Mouse (Mus musculus) G1E (cell line): ENCODE results near the gene Rpl36-ps4. TPM values are rescaled to one million over a fixed set of nuclear protein-coding genes. Genes with fewer than 3 reads are reported as not detected.

Source experiments
- ATAC-seq: 2 replicates; pipeline ENCODE4 v1.8.0; 2016; ENCODE audit warnings: mild to moderate bottlenecking; ENCODE audit not compliant: insufficient number of reproducible peaks, poor library complexity, low FRiP score, severe bottlenecking; ENCODE audit errors: extremely low read depth
- DNase-seq: peaks from one replicate; pipeline ENCODE4 v3.0.0; 2012; ENCODE audit warnings: low spot score
- H3K27me3 ChIP-seq: 2 replicates; pipeline ENCODE4 v1.6.1; 2012; ENCODE audit warnings: mild to moderate bottlenecking, low read length, inconsistent platforms; ENCODE audit not compliant: insufficient read depth
- H3K36me3 ChIP-seq: replicated peaks from 2 replicates; pipeline ENCODE3; 2012; ENCODE audit warnings: mild to moderate bottlenecking, inconsistent platforms
- H3K4me1 ChIP-seq: 2 replicates; pipeline ENCODE4 v1.6.1; 2012; ENCODE audit warnings: low read depth, low read length, inconsistent platforms, mixed read lengths; ENCODE audit not compliant: insufficient read depth
- H3K4me3 ChIP-seq: 2 replicates; pipeline ENCODE4 v1.5.1; 2012; ENCODE audit warnings: low read depth, mild to moderate bottlenecking, inconsistent platforms, low read length, moderate library complexity, mixed read lengths
- H3K9me3 ChIP-seq: replicated peaks from 2 replicates; pipeline ENCODE4 v1.6.1; 2012; ENCODE audit warnings: inconsistent platforms
- CTCF ChIP-seq: IDR thresholded peaks from 2 replicates; pipeline ENCODE4 v1.5.1; 2012; ENCODE audit warnings: low read depth, low read length, inconsistent platforms, mixed read lengths
- GATA1 ChIP-seq: IDR thresholded peaks from 2 replicates; pipeline ENCODE4 v1.6.1; 2012; ENCODE audit warnings: borderline replicate concordance, low read length, inconsistent platforms, mixed read lengths
- GATA2 ChIP-seq: IDR thresholded peaks from 2 replicates; pipeline ENCODE4 v1.6.1; 2012; ENCODE audit warnings: low read depth, low read length, inconsistent platforms, borderline replicate concordance
- POLR2AphosphoS5 ChIP-seq: IDR thresholded peaks from 2 replicates; pipeline ENCODE4 v1.6.1; 2012; ENCODE audit warnings: low read depth, low read length, inconsistent platforms; ENCODE audit not compliant: insufficient replicate concordance
- TAL1 ChIP-seq: conservative IDR thresholded peaks from 2 replicates; pipeline ENCODE4 v1.6.1; 2012; ENCODE audit warnings: low read depth, low read length, inconsistent platforms, mixed read lengths
- polyA plus RNA-seq: library from polyadenylated mRNA; stranded (reverse); fragments of >175 nt; gene quantifications from 2 replicates; pipeline ENCODE4 v1.2.3, GENCODE M21; 2012
- total RNA-seq, 2 experiments: library from RNA; stranded (forward) in 1 of 2; stranded (reverse) in 1 of 2; fragments of 200-1000 nt in 1 of 2; fragments of >200 nt in 1 of 2; fragmentation: Nextera tagmentation in 1 of 2; gene quantifications; 2 replicates each; pipeline ENCODE4 v1.2.3; 2014 to 2017

Rpl36-ps4 gene
- total and polyA plus RNA-seq, 3 experiments: not detected

DNA sequence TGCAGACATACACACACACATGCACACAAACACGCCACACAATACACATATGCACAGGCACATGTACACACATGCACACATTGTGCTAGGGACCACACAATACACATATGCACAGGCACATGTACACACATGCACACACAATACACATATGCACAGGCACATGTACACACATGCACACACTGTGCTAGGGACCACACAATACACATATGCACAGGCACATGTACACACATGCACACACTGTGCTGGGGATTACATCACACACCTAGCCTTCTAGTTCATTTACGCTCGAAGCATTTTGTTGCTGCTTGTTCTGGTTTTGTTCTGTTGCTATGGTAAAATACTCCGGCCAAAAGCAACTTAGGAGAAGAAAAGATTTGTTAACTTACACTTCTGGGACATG is 20.1 kb upstream of the Rpl36-ps4 start:
- Histone ChIP-seq H3K9me3 (peaks cover 4% of the 10 kb centered on the region; the same call in 1 of the 2 replicates), H3K36me3 (no peaks in the 10 kb centered on the region), H3K27me3 (no peaks in the 10 kb centered on the region), H3K4me3 (no peak overlapping the region), H3K4me1 (no peaks in the 10 kb centered on the region)
- ATAC-seq (no peak), DNase-seq (no peak)
- TF ChIP-seq GATA2: no peak
- no peak for TF ChIP-seq POLR2AphosphoS5
- no peak for TF ChIP-seq TAL1
- TF ChIP-seq GATA1: no peak

DNA sequence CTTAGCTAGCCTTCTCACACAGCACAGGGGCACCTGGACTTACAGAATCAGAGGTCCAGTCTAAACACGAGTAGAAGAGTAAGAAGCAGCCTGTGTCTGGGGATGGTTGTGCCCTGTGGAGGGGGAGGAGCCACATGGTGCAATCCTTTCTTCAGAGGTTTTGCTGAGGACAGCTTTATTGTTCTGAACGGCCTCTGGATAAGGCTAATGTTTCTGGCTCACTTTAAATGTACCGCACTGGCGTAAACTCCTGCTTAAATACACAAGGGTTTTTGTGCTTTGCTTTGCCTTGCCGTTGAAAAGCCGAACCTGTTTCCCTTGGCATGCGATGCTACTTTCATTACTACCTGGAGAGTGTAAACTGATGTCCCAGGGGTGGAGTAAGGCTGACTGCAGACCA is 19.6 kb upstream of the Rpl36-ps4 start:
- ATAC-seq (no peak), DNase-seq (no peak)
- Histone ChIP-seq H3K4me3 (no peak overlapping the region), H3K36me3 (no peaks in the 10 kb centered on the region), H3K4me1 (no peaks in the 10 kb centered on the region), H3K9me3 (peaks cover 2% of the 10 kb centered on the region; the same call in 1 of the 2 replicates), H3K27me3 (no peaks in the 10 kb centered on the region)
- TF ChIP-seq CTCF (no peak), GATA1 (no peak), POLR2AphosphoS5 (no peak), TAL1 (no peak), GATA2 (no peak)

DNA sequence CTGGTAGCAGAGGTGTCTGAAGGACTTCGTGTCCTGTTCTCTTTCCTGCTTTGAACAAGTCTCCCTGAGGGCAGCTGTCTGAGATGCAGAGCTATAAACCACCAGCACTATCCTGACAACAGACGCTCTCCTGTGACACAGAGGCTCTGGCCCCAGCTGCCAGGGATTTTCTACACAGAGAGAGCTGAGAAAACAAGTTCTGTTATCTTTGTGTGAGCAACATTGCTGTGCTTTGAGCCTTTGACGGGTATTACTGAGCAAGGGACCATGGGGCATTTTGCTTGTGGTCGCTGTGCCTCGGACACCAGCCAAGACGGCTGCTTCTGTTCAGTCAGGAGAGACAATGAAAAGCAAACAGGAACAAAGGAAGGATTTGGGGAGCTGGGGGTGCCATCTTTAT is 17.6 kb upstream of the Rpl36-ps4 start:
- no peak for TF ChIP-seq GATA1
- TF ChIP-seq POLR2AphosphoS5: no peak
- TF ChIP-seq GATA2: no peak
- no peak for TF ChIP-seq TAL1
- TF ChIP-seq CTCF: no peak
- Histone ChIP-seq H3K4me1 (no peaks in the 10 kb centered on the region), H3K27me3 (no peaks in the 10 kb centered on the region), H3K4me3 (no peak overlapping the region), H3K9me3 (peaks cover 2% of the 10 kb centered on the region; the same call in 1 of the 2 replicates), H3K36me3 (no peaks in the 10 kb centered on the region)
- ATAC-seq: no peak
- DNase-seq: no peak

DNA sequence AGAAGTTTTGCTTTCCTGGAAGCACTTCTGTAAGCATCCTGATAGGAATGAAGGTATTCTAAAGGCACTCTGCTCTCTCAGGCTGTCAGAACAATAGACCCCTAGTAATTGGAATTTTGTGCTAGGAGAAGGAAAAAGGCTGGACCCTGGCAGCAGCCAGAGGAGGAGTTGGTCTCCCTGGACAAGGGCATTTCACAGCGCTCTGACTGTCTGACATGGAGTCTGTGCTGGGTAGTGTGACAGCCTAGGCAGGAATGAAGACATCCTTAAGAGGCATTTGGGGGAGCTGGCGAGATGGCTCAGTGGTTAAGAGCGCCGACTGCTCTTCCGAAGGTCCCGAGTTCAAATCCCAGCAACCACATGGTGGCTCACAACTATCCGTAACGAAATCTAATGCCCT is 17.1 kb upstream of the Rpl36-ps4 start:
- DNase-seq (no peak), ATAC-seq (no peak)
- Histone ChIP-seq H3K9me3 (peaks cover 4% of the 10 kb centered on the region), H3K27me3 (no peaks in the 10 kb centered on the region), H3K4me3 (no peak overlapping the region), H3K36me3 (no peaks in the 10 kb centered on the region), H3K4me1 (no peaks in the 10 kb centered on the region)
- TF ChIP-seq TAL1 (no peak), CTCF (no peak), GATA1 (no peak), POLR2AphosphoS5 (no peak), GATA2 (no peak)

DNA sequence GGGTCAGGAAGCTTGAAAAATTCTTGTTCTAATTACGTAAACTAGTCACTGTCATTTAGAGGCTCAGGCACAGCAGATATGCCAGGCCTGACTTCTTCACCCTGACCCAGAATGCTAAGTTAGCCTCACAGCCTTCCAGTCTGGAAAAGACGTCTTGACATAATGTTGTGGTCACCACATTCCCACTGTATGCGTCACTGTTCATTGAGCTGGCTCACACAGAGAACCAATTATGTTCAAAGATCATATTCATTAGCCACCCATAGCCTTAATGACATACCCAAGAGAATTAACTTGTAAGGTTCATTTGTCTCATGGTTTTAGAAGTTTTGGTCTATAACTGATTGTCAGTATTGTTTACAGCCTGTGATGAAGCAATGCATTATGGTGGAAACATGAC is 5.4 kb upstream of the Rpl36-ps4 start:
- Histone ChIP-seq H3K36me3 (no peaks in the 10 kb centered on the region), H3K9me3 (no peaks in the 10 kb centered on the region), H3K4me1 (no peaks in the 10 kb centered on the region), H3K4me3 (no peak overlapping the region), H3K27me3 (no peaks in the 10 kb centered on the region)
- no peak for DNase-seq
- TF ChIP-seq GATA2 (no peak), POLR2AphosphoS5 (no peak), GATA1 (no peak), TAL1 (no peak), CTCF (no peak)
- no peak for ATAC-seq

DNA sequence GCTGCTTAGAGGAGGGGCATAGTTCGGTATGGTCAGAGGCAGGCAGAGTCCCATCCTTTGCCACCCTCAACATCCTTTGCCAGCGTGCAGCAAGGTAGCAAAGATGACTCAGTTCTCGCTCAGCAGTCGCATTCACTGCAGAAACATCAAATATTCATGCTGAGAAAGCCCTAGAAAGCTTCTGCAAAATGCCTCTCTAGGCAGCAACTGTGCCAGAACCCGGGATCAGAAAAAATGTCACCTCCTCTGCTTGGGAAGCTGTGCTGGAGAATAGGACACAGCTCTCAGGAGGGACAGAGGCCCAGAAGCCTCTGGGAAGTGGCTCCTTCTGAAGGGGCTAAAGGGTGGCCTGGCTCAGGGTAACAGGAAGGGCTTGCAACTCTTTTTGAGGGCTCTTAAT is 2.7 kb upstream of the Rpl36-ps4 start:
- no peak for DNase-seq

More for the DNA sequence above, 2.7 kb upstream of the Rpl36-ps4 start:
- ATAC-seq: no peak
- H3K36me3 ChIP-seq: no peaks in the 10 kb centered on the region
- no peaks in the 10 kb centered on the region for H3K9me3 ChIP-seq
- no peaks in the 10 kb centered on the region for H3K27me3 ChIP-seq
- TF ChIP-seq GATA1 (no peak), CTCF (no peak), GATA2 (no peak), TAL1 (no peak), POLR2AphosphoS5 (no peak)
- no peak overlapping the region for H3K4me3 ChIP-seq
- no peaks in the 10 kb centered on the region; the same call in 1 of the 2 replicates for H3K4me1 ChIP-seq
